Mouse (Mus musculus) E14TG2a.4 (cell line): Measurements from ENCODE around the gene Cd33.

Source experiments
- CTCF ChIP-seq: conservative IDR thresholded peaks from 2 replicates; pipeline ENCODE4 v1.5.1; 2014; ENCODE audit warnings: low read length
- POU5F1 ChIP-seq: IDR thresholded peaks from 2 replicates; pipeline ENCODE4 v1.6.1; 2014; ENCODE audit warnings: low read length, borderline replicate concordance

GRCm38 (mm10) chr7:43515076-43515475, 29.2 kb downstream of the Cd33 start:
- no peak for TF ChIP-seq POU5F1
- TF ChIP-seq CTCF, result no peak
